Mouse (Mus musculus) gastrocnemius, postnatal 36 days (tissue): ENCODE measurements around the gene Rap2a. TPM values are rescaled to one million over a fixed set of nuclear protein-coding genes. Genes with fewer than 3 reads are reported as not detected.

Experiments
- DNase-seq, 2 experiments: peaks; one replicate each; pipeline ENCODE4 v3.0.0; 2022
- intact Hi-C: fragments of 180-260 bp; cut with DNase I; formaldehyde crosslinking; loops from one replicate; pipeline ENCODE4 v1.15.1; 2025
- total RNA-seq, 2 experiments: library from RNA; stranded (reverse); gene quantifications; 2 replicates each; pipeline ENCODE4 v1.2.3; 2021

The Rap2a gene
- total RNA-seq, 2 experiments from 2014 or later: 3.5 to 3.7 TPM

DNA sequence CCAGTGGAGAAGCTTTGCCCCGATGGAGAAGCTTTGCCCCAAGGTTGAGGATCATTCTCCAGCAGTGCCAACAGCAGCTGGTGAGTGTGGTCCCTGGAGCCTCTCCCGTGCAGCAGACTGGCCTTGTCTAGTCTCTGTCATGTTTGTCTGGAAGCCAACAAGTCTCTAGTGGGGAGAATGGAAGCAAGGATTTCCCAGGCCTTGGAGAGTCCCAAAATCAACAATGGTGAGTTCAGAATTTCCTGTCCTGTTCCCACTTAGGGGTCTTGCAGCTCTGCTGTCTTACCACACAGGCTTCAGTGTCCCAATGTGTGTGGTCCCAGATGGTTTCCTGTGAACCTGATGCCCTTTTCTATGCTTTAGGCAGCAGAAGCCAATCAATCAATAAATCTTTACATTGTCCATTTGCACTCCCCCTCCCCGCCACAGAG lies 56.6 kb downstream of the Rap2a start:
- intact Hi-C loops: no loop called here
- no peak for DNase-seq

DNA sequence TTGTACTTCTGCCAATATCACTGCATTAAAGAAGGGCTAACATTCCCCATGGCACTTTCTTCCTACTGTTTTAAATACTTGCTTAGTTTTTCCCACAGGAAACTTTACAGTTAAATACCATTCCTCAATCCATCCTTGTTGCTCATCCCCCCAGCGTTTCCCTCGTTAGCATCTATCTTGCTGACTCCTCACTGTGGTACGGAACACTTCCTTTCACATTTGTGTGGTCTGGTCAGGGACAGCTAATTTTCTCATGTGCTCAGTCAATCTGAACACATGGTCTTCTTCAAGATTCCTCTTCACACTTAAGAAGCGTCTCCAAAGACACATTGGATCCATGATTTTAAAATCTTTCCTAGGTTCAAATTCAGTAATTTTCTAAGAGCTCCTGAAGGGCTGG lies 57.2 kb downstream of the Rap2a start:
- DNase-seq: no peak
- intact Hi-C loops: no loop called here

DNA sequence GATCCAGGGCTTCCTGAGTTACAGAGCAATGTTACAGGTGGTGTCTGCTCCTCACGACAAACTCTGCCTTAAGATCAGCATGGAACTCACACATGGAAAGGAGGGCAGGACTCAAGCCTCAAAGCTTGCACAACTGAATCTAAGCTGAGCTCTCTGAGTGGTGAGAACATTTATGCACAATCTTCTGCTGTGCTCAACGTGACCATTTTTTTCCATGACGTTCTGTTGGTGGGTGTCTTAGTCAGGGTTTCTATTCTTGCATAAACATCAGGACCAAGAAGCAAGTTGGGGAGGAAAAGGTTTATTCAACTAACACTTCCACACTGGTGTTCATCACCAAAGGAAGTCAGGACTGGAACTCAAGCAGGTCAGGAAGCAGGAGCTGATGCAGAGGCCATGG lies 57.7 kb downstream of the Rap2a start:
- intact Hi-C loops: no loop called here
- no peak for DNase-seq

DNA sequence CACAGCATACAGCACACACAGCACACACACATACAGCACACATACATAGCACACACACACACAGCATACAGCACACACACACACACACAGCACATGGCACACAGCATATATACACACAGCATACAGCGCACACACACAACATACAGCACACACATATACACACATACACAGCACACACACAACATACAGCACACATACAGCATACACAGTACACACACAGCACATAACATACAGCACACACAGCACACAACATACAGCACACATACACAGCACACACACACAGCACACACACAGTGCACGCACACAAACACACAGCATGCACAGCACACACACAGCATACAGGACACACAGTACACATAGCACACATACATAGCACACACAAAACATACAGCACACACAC lies 60.9 kb downstream of the Rap2a start:
- no peak for DNase-seq
- intact Hi-C loops: no loop called here

DNA sequence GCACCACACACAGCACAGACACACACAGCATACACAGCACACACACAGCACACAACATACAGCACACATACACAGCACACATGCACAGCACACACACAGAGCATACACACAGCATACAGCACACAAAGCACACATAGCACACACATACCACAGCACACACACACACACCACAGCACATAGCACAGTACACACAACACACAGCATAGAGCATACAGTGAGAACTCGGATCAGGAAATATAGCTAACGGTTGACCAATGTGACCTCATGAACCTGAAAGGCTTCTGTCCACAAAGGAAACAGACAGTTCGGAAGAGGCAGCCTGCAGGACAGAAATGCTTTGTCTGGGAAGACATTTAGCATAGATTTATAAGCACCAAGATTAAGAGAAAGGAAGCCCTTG lies 61.4 kb downstream of the Rap2a start:
- DNase-seq: no peak
- intact Hi-C loops: no loop called here

DNA sequence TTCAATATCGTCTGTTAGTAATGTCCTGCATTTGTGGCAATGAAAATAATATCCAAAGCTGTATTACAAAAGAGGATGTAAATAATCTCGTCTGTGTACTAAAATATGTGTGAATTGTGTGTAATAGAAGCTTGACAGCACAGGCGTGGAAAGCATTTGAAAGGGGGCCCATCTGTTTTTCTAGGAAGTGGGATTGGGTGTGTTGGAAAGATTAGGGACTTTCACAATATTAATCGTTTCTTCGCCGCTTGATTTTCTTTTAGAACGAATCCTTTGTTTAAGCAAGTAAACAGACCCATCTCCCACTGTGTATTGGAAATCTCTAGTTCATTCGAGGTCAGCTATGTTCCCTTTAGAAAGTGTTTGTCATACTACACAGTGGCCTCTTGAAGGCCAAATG lies 64.2 kb downstream of the Rap2a start:
- DNase-seq: no peak
- intact Hi-C loops: no loop called here

DNA sequence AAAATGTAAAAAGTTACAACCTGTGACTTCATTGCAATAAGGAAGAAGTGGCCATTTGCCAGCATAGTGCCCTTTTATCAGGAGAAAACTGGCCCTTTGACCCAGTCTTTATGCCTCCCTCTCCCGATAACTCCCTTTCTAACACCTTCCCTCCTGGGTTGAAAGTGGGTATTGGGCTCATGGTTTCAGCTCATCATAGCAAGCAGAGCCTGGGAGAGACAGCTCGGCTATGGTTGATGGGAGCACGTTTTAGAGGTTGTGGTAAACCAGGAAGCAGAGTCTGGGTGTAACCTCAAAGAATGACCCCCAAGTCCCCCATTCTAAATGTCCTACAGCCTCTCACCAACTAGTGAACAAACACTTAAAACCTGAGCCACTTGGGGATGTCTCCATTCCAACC lies 64.7 kb downstream of the Rap2a start:
- intact Hi-C loops: no loop called here
- DNase-seq: no peak

DNA sequence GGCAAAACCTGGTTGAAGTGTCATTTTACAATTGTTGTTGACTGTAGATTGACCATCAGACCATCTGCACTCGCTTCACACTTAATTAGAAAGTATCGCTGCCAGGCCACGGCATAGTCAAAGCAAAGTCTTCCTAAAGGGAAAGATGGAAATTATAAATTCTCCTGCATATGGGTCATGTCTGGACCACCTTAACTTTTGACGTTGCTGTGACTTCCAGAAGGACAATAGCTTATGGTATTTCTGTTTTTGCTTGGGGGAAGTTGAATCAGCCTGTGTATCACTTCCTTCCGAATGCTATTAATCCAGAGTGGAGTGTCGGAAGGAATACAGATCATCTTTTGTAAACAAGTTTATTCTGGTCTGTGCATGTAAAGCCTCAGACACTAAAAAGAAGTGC lies 65.6 kb downstream of the Rap2a start:
- intact Hi-C loops: no loop called here
- no peak for DNase-seq

DNA sequence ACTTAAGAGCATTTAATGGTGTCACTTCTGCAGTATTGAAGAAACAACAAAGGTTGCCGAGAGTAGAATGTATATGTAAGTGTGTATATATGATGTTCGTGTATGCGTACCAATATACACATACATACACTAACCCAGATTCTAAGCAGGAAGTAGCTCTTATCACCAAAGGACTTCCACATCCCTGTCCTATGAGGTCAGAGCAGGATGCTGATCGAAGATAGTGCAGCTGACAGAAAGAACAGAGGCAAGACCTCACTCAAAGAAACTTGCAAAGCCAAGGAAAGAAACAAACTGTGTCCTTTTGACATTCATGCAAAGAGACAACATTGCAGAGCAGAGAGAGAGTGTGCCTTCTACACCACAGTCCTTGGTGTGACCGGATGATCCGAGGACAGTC lies 66.3 kb downstream of the Rap2a start:
- intact Hi-C loops: no loop called here
- DNase-seq: no peak

DNA sequence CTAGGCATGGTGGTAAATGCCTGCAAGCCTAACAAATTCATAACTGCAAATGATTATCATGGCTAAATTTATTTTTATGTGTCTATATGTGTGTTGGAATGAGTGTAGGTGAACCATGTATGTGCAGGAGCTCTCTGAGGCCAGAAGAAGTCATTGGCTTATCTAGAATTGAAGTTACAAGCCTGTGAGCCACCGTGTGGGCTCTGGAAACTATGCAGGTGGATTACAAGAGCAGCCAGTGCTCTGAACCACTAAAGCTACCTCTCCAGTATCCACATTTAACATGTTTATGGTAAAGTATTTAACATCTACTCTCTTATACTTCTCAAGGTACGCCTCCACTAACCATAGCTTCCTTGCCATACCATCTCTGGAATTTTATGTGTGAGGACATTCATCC lies 66.7 kb downstream of the Rap2a start:
- intact Hi-C loops: no loop called here

More for the DNA sequence above, 66.7 kb downstream of the Rap2a start:
- DNase-seq: no peak

Other genes with a start within 250 kb of the Rap2a start
- gene Mbnl2, start 202.8 kb upstream of the Rap2a start, total RNA-seq: 100 to 1,000 TPM; 312 to 318 TPM